Mouse (Mus musculus): ENCODE measurements at regions not wholly inside any gene's neighbourhood (a gene's known extent, or its start where the extent isn't known, plus 50 kb on each side); places are given as distances from the start of the nearest gene placed in this dataset.
"Not testable (repeated sequence)": the region's sequence is repeated elsewhere in the genome, so short reads cannot be mapped to it uniquely, and the experiment has no call there.

DNA sequence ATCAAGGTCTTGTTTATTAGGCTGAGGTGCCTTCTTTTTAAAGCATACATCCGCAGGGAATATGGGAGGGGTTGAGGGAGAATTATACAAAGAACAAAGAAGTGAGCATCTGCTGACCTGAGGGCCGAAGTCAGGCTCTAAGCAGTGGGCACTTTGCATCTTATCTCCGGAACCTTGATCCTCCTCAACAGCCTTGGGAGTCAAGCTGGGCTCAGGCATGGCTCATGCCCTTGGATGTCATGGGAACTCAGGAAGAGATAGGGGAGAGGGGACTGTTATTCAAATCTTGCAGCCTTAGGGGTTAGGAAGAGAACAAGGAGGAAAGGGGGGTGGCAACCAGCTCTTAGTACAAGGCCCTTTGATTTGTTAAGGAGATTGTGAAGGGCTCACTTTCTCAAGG, 248.5 kb downstream of the Gm19965 start:
- H3K9ac ChIP-seq; H3K4me2 ChIP-seq (replicated peaks); H3K4me3 ChIP-seq (replicated peaks); H3K27me3 ChIP-seq (replicated peaks); H3K36me3 ChIP-seq; H3K27ac ChIP-seq; H3K9me3 ChIP-seq; H3K4me1 ChIP-seq (replicated peaks); ATAC-seq: not testable (repeated sequence)
- 89% methylated on average over 3 of the region's 3 CpGs for WGBS

DNA sequence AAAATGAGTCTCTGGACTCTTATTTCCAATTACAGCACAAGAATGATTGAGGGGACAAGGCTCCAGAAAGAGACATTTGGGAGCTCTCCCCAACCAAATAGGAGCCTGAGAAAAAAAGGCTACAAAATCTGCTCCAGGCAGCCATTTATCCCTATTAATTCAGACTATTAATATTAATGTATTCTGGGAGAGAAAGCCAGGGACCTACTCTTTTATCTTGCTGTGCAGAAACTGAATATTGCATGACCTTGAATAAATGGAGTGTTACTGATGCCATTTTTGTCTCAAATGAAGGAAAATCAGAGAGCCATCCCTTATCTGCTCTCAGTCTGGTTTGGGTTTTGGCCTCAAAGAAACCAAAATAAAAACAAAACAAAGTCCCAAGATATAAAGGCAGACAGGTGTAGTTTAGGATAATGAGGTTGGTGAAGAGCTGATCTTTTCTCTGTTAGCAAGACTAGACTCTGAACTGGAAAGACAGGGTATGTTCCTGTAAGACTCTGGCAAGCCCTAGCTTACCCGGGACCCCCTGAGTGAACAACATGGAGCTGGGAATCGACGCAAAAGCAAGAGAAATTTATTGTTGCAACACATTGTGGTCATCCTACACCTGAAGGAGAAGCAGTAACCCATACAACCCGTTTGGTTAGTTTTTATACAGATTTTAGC, 264.5 kb downstream of the Gm19965 start:
- 81% methylated on average over 4 of the region's 4 CpGs for WGBS
- Histone ChIP-seq H3K4me1 (replicated peaks) (no peaks in the 10 kb centered on the region), H3K4me2 (replicated peaks) (no peak overlapping the region)

GRCm38 (mm10) chr1:117087136-117087535, 284.4 kb downstream of the Gm19965 start:
- 33% methylated on average over 3 of the region's 3 CpGs for WGBS
- no peak for ATAC-seq
- Histone ChIP-seq H3K4me3 (replicated peaks) (no peak overlapping the region), H3K27me3 (replicated peaks) (no peaks in the 10 kb centered on the region), H3K9me3 (no peaks in the 10 kb centered on the region), H3K9ac (no peak overlapping the region), H3K27ac (no peak overlapping the region), H3K4me2 (replicated peaks) (no peak overlapping the region), H3K4me1 (replicated peaks) (no peaks in the 10 kb centered on the region), H3K36me3 (no peaks in the 10 kb centered on the region)

More for the DNA sequence above, 264.5 kb downstream of the Gm19965 start:
- Histone ChIP-seq H3K27ac (no peak overlapping the region), H3K36me3 (no peaks in the 10 kb centered on the region), H3K9ac (no peak overlapping the region), H3K27me3 (replicated peaks) (no peaks in the 10 kb centered on the region), H3K4me3 (replicated peaks) (no peak overlapping the region), H3K9me3 (no peaks in the 10 kb centered on the region)
- no peak for ATAC-seq

- 64% methylated on average over 2 of the region's 2 CpGs for WGBS
- ATAC-seq = no peak
- no peak overlapping the region for H3K9ac ChIP-seq
Observed at GRCm38 (mm10) chr1:117111496-117111895, 308.7 kb downstream of the Gm19965 start.

DNA sequence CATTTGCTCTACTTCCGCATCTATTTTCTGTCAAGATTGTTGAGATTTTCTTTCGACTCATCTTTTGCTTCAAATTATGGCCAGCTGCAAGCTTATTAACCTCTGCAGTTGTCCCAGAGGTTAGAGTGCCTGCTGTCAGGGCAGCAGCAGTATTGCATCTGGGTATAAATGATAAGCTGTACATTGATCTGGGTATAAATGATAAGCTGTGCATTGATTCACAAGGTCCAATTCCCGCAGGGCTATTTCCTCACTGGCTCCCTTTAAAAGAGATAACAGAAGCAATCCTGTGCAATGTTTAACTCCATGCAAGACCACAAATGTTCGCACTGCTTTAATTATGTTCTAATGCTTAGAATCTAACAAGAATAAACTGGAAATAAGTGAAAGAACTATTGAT, 311.1 kb downstream of the Gm19965 start:
- peak; percentile 47; the same call in 1 of the 2 replicates for ATAC-seq
- H3K4me1 ChIP-seq (replicated peaks) = no peaks in the 10 kb centered on the region
- H3K9ac ChIP-seq = no peak overlapping the region
- no peaks in the 10 kb centered on the region for H3K27me3 ChIP-seq (replicated peaks)
- H3K4me2 ChIP-seq (replicated peaks) = no peak overlapping the region
- H3K4me3 ChIP-seq (replicated peaks) = no peak overlapping the region
- 79% methylated on average over 4 of the region's 4 CpGs for WGBS
- no peaks in the 10 kb centered on the region for H3K9me3 ChIP-seq
- no peak overlapping the region for H3K27ac ChIP-seq
- no peaks in the 10 kb centered on the region for H3K36me3 ChIP-seq

More at GRCm38 (mm10) chr1:117111496-117111895, 308.7 kb downstream of the Gm19965 start:
- no peak overlapping the region for H3K4me3 ChIP-seq (replicated peaks)
- H3K36me3 ChIP-seq = no peaks in the 10 kb centered on the region
- H3K4me1 ChIP-seq (replicated peaks) = no peaks in the 10 kb centered on the region
- H3K27ac ChIP-seq = no peak overlapping the region
- H3K4me2 ChIP-seq (replicated peaks) = no peak overlapping the region
- H3K27me3 ChIP-seq (replicated peaks) = no peaks in the 10 kb centered on the region
- H3K9me3 ChIP-seq = no peaks in the 10 kb centered on the region

GRCm38 (mm10) chr1:117122965-117123364, 320.2 kb downstream of the Gm19965 start:
- no peak overlapping the region for H3K27ac ChIP-seq
- H3K4me1 ChIP-seq (replicated peaks) = no peaks in the 10 kb centered on the region
- H3K9me3 ChIP-seq = no peaks in the 10 kb centered on the region
- no peak overlapping the region for H3K4me2 ChIP-seq (replicated peaks)
- no peaks in the 10 kb centered on the region for H3K27me3 ChIP-seq (replicated peaks)
- WGBS = 42% methylated on average over 2 of the region's 2 CpGs
- no peaks in the 10 kb centered on the region for H3K36me3 ChIP-seq
- no peak overlapping the region for H3K4me3 ChIP-seq (replicated peaks)
- ATAC-seq = no peak
- H3K9ac ChIP-seq = no peak overlapping the region
